Mouse (Mus musculus): ENCODE measurements around the gene Gatad1. TPM values are rescaled to one million over a fixed set of nuclear protein-coding genes. Genes with fewer than 3 reads are reported as not detected.
"Not testable (repeated sequence)": the region's sequence is repeated elsewhere in the genome, so short reads cannot be mapped to it uniquely, and the experiment has no call there.

Gatad1 gene
- 100 to 1,000 TPM; 117 to 119 TPM for total RNA-seq (2021)

GRCm38 (mm10) chr5:3657085-3657484, at the start of gene Gatad1:
TSS of gene Gatad1 (minus strand) at chr5:3657185.
- no peak for DNase-seq (ENCODE audit: low spot score in 2 of 2)
- intact Hi-C loops (cut with DNase I): no loop called here

DNA sequence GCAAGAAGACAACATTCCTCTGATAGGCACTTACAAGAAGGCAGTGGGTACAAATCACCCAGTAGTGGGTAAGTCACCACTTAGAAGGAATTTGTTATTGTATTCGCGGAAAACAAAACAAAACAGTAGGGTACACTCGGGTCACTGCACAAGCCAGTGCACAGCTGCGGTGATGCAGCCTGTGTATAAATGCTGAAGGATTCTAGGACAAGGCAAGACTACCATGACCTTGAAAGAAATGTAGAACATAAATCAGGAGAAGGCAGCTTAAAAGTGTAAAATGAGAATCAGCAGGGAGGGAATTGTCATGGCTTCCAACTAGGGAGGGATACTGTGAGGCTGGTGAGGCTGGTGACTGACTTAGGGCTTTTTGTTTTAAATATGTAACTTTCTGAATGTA, 45.2 kb upstream of the Gatad1 start:
- intact Hi-C loops (cut with DNase I): no loop called here
- no peak for DNase-seq (ENCODE audit: low spot score in 2 of 2)

DNA sequence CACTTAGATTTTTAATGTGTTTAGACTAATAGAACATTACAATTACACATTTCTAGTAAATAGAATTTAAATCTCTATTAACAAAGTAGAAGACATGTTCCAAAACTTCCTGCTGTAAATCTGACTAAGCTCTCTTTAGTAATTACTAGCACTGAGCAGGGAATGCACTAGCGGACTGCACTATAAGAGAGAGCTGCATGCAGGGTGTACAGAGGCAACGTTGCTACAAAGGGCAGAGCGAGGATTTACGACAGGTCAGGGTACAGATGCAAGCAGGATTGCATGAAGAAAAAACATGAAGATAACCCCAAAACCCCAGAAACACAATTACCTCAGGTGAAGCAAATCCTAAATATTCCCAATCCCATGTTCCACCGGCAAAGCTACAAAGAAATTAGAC, 43.0 kb upstream of the Gatad1 start:
- intact Hi-C loops (cut with DNase I): no loop called here
- no peak for DNase-seq (ENCODE audit: low spot score in 2 of 2)

DNA sequence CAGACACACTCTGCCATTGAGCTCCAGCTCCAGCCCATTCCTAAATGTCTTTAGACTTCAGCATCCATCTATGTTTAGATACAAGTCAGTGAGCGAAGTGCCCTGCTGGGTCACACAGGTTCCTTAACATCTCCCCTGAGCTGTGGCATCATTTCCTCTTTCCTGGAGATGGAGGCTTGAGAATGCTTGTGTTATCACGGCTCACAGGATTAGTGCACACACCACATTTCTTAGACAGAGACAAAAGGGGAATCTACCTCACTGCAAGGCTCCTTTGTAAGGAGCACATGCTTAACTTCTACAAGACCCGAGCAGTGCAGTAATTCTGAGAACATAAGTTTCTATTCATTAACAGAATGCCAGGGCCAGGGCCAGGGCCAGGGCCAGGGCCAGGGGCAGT, 39.0 kb upstream of the Gatad1 start:
- intact Hi-C loops (cut with DNase I): no loop called here
- no peak for DNase-seq (ENCODE audit: low spot score in 2 of 2)

GRCm38 (mm10) chr5:3695191-3695590, 38.2 kb upstream of the Gatad1 start:
- no peak for DNase-seq (ENCODE audit: low spot score in 2 of 2)
- intact Hi-C loops (cut with DNase I): no loop called here

- intact Hi-C loops (cut with DNase I): no loop called here
These were observed 36.0 kb upstream of the Gatad1 start for GRCm38 (mm10) chr5:3692956-3693355.

DNA sequence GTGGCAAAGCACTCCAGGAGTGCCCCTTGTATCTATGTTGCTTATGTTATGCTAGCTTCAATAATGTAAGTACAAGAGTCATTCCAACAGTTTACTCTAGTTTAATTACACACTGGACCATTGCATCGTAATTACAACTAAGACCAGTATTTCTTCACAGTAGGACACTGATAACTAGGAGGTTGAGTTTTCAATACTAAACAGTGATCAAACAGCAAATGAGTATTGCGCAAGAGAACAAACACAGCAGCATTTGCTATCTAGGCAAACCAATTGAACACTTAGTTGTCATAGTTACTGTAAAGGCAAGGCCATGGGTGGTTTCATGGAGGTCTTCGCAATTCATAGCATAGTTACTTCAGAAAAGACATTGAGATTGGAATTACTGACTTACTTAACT, 34.3 kb upstream of the Gatad1 start:
- intact Hi-C loops (cut with DNase I): no loop called here
- no peak for DNase-seq (ENCODE audit: low spot score in 2 of 2)

More at GRCm38 (mm10) chr5:3692956-3693355, 36.0 kb upstream of the Gatad1 start:
- no peak for DNase-seq (ENCODE audit: low spot score in 2 of 2)

GRCm38 (mm10) chr5:3688298-3688697, 31.3 kb upstream of the Gatad1 start:
- intact Hi-C loops (cut with DNase I): no loop called here
- no peak for DNase-seq (ENCODE audit: low spot score in 2 of 2)

GRCm38 (mm10) chr5:3669938-3670554, 13.1 kb upstream of the Gatad1 start:
- DNase-seq (ENCODE audit: low spot score in 2 of 2): no peak
- intact Hi-C loops (cut with DNase I): no loop called here

DNA sequence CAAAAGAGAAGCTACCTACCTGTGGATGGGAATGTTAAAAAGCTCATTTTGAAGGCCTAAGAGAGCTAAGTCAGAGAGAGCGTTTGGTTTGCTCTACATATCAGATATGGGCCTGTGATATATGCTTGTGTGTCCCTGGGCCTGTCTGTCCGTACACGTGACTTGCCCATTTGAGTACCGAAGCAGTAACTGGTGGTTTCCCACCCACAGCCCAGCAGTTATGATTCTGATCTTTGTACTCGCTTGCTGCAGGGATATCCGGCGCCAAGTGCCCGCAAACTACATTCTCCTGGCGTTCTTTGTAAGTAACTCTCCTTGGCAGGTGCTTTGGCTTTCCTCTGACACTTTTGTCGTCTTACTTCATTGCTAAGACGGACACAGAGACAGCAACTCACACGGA, 9.6 kb upstream of the Gatad1 start:
- intact Hi-C loops (cut with DNase I): no loop called here
- DNase-seq (ENCODE audit: low spot score in 2 of 2): no peak

- no peak for DNase-seq (ENCODE audit: low spot score in 2 of 2)
- intact Hi-C loops (cut with DNase I): no loop called here
These were observed 8.2 kb upstream of the Gatad1 start for GRCm38 (mm10) chr5:3665225-3665624.

GRCm38 (mm10) chr5:3653801-3654200, 3.2 kb downstream of the Gatad1 start:
- intact Hi-C loops (cut with DNase I): no loop called here
- no peak for DNase-seq (ENCODE audit: low spot score in 2 of 2)

GRCm38 (mm10) chr5:3652903-3653575, 3.9 kb downstream of the Gatad1 start:
- intact Hi-C loops (cut with DNase I); DNase-seq (ENCODE audit: low spot score in 2 of 2): not testable (repeated sequence)

DNA sequence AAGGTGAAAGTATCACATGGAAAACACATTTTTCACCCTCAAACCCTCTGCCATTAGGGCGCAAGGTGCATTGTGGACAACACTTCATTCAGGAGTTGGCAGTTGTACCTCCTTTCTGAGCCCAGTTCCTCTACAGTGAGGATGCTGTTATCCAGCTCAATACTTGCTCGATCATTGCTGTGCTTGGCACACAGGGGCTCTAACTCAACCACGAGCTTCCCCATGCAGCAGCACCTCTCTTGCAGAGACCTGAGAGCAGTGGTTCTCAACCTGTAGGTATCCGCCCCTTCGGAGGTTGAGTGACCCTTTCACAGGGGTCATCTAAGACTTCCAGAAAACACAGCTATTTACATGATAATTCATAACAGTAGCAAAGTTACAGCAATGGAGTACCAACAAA, 5.4 kb downstream of the Gatad1 start:
- intact Hi-C loops (cut with DNase I): no loop called here
- DNase-seq (ENCODE audit: low spot score in 2 of 2): no peak

- intact Hi-C loops (cut with DNase I): no loop called here
- no peak for DNase-seq (ENCODE audit: low spot score in 2 of 2)
These were observed 6.1 kb downstream of the Gatad1 start, which contains the start of gene Tmbim7 for GRCm38 (mm10) chr5:3650881-3651280. TSS of gene Tmbim7 (plus strand) at chr5:3651181.

GRCm38 (mm10) chr5:3648849-3649210, 8.2 kb downstream of the Gatad1 start:
- intact Hi-C loops (cut with DNase I): no loop called here
- no peak for DNase-seq (ENCODE audit: low spot score in 2 of 2)

GRCm38 (mm10) chr5:3648206-3648848, 8.7 kb downstream of the Gatad1 start:
- intact Hi-C loops (cut with DNase I): no loop called here
- no peak for DNase-seq (ENCODE audit: low spot score in 2 of 2)

GRCm38 (mm10) chr5:3647708-3648121, 9.3 kb downstream of the Gatad1 start:
- intact Hi-C loops (cut with DNase I): loop anchor here (2.0 kb wide), 1 partner anchor 155 kb away; the partner anchor contains the start of genes Ankib1 and Krit1
- DNase-seq (ENCODE audit: low spot score in 2 of 2): peak; percentile 69 to 80

DNA sequence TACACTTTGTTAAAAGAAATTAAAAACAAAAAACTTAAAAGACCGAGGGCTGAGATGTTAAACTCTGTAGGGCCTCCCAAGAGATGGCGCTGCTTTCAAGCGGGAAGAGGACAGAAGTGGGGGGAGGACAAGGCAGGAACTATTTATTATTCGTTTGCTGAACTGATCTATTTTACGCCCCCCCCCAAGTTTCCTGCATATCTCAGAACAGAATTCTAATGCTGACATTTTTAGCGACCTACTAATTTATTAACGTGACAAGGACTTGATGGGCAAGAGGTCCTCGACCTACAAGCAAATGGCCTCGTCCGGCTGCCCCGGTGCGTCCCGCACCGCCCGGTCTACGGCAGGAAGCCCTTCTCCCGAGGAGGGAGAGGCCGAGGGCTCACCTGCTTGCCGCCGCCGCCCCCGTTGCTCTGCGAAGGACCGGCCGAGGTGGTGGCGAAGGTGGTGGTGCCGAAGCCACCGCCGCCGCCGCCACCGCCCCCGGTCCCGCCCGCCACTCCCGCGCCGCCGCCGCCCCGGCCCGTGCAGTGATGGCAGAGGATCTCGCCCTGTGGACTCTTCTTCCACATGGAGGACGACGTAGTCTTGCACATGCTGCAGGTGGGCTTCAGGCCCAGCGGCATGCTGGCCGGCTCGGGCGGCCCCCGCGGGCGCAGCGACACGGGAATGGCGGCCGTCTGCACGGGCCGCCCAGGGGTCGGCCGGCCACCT, 9.8 kb downstream of the Gatad1 start:
- intact Hi-C loops (cut with DNase I): loop anchor here (2.0 kb wide), 1 partner anchor 156 kb away; the partner anchor contains the start of genes Ankib1 and Krit1
- peak; percentile 32 to 36 for DNase-seq (ENCODE audit: low spot score in 2 of 2)

DNA sequence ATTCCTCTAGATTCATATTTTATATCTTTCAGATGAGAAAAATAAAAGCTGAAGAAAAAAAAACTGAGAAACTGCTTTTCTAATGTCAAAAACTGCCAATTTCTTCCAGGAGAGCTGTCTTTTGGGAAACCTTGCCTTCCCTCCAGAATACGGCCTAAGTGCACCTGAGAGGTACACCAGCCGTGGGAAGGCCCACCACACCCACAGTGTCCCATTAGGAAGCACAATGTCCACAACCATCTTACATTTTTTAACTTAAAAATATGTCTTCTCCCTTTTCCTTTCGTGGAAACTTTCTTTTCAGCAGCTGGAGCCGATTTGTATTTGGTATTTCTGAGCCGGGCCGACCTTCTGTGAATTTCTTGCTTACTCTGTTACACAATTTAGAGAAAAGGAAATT, 10.4 kb downstream of the Gatad1 start:
- intact Hi-C loops (cut with DNase I): loop anchor here (2.0 kb wide), 1 partner anchor 156 kb away; the partner anchor contains the start of genes Ankib1 and Krit1

More for the DNA sequence above, 10.4 kb downstream of the Gatad1 start:
- DNase-seq (ENCODE audit: low spot score in 2 of 2): no peak

Measured in left cerebral cortex, postnatal 36 days (tissue).